Mouse (Mus musculus): ENCODE results near the gene Creb3l2. TPM values are rescaled to one million over a fixed set of nuclear protein-coding genes. Genes with fewer than 3 reads are reported as not detected.
A peak's percentile ranks its signal among the peaks of the same experiment; 100 is the strongest.
"Not testable (repeated sequence)": the region's sequence is repeated elsewhere in the genome, so short reads cannot be mapped to it uniquely, and the experiment has no call there.

Creb3l2 gene
- polyA plus RNA-seq, 1 experiment from 2014 or later, result 4.1 TPM

- H3K4me3 ChIP-seq, result peak overlapping the region; percentile 36
- H3K27me3 ChIP-seq; H3K36me3 ChIP-seq; H3K9me3 ChIP-seq; H3K4me1 ChIP-seq (replicated peaks); H3K9ac ChIP-seq; H3K27ac ChIP-seq: not testable (repeated sequence)
- under 1% methylated on average over 7 of the region's 25 CpGs for WGBS
- peak overlapping the region; percentile 53 for H3K4me2 ChIP-seq
- ATAC-seq (ENCODE audit: low FRiP score), result peak; percentile 97
Observed at GRCm38 (mm10) chr6:37463517-37464482, 21.9 kb upstream of the Creb3l2 start.

- Histone ChIP-seq H3K9me3 (no peaks in the 10 kb centered on the region), H3K27ac (no peak overlapping the region), H3K27me3 (no peaks in the 10 kb centered on the region), H3K4me2 (no peak overlapping the region), H3K9ac (no peak overlapping the region), H3K4me3 (no peak overlapping the region), H3K36me3 (no peaks in the 10 kb centered on the region), H3K4me1 (replicated peaks) (0 out of 2 replicates have a peak, but pooled peaks cover 3% of the 10 kb centered on the region)
- 92% methylated on average over 6 of the region's 6 CpGs for WGBS
- ATAC-seq (ENCODE audit: low FRiP score), result no peak
Observed at GRCm38 (mm10) chr6:37460681-37461080, 18.7 kb upstream of the Creb3l2 start.

- WGBS, result 50% methylated on average over 9 of the region's 9 CpGs
- H3K36me3 ChIP-seq; H3K27me3 ChIP-seq; H3K27ac ChIP-seq; H3K4me1 ChIP-seq (replicated peaks); H3K9ac ChIP-seq; ATAC-seq (ENCODE audit: low FRiP score); H3K9me3 ChIP-seq; H3K4me2 ChIP-seq; H3K4me3 ChIP-seq: not testable (repeated sequence)
Observed at GRCm38 (mm10) chr6:37459656-37460055, 17.7 kb upstream of the Creb3l2 start.

DNA sequence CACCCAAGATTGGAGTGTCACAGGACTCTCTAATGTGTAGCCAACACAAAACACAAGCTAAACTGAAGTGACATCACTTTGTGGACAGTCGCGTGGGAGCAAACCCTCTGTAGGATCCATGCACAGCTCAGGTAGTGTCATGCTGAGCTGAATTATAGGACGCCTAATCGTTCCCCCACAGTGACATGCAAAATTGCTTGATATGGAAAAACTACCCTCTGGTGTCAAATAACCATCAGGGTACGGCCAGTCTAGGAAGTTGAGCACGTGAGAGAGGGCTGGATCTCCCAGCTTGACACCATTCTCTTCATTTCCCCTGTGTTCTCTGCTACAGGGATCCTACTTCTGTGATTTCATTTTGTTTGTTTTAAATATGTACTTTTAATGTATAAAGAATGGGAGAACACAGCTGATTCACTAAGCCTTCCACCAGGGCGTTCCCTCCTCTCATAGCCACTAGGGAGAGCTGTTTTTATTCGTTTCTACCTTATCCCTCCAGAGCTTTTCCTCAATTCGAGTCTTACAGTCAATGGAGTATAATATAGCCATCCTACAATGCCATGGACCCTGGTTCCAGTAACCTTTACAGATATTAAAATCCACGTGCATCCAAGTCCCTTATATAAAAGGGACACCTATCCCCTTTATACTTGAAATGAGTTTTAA is 16.2 kb upstream of the Creb3l2 start:
- no peak overlapping the region for H3K4me3 ChIP-seq
- WGBS, result 49% methylated on average over 10 of the region's 10 CpGs
- no peak for ATAC-seq (ENCODE audit: low FRiP score)

DNA sequence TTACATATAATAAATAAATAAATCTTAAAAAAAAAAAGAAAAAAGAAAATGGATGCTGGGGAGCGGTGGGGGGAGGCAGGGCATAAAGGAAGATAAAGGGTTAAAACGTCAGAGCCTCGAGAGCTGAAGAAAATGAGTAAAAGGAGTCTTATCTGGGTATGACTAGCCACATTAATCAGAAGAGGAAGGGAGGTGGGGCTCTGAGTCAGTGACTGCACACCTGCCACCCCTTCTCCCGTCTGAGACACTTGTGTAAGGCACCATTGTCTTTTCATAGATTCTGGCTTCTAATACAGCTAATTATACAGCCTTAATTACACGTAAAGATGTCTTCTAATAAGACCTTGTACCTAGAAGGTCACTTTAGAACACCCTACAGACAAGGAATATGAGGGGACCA is 13.6 kb upstream of the Creb3l2 start:
- no peak overlapping the region for H3K27ac ChIP-seq
- no peak for ATAC-seq (ENCODE audit: low FRiP score)
- no peaks in the 10 kb centered on the region for H3K4me1 ChIP-seq (replicated peaks)
- no peak overlapping the region for H3K4me2 ChIP-seq
- no peaks in the 10 kb centered on the region for H3K9me3 ChIP-seq
- no peaks in the 10 kb centered on the region for H3K27me3 ChIP-seq
- H3K4me3 ChIP-seq, result no peak overlapping the region
- no peaks in the 10 kb centered on the region for H3K36me3 ChIP-seq
- H3K9ac ChIP-seq, result no peak overlapping the region
- 72% methylated on average over 5 of the region's 5 CpGs for WGBS

More for the DNA sequence above, 16.2 kb upstream of the Creb3l2 start:
- H3K9ac ChIP-seq, result no peak overlapping the region
- no peaks in the 10 kb centered on the region for H3K4me1 ChIP-seq (replicated peaks)
- H3K36me3 ChIP-seq, result no peaks in the 10 kb centered on the region
- no peak overlapping the region for H3K4me2 ChIP-seq
- no peak overlapping the region for H3K27ac ChIP-seq
- no peaks in the 10 kb centered on the region for H3K9me3 ChIP-seq
- no peaks in the 10 kb centered on the region for H3K27me3 ChIP-seq

GRCm38 (mm10) chr6:37453047-37453446 is 11.1 kb upstream of the Creb3l2 start:
- Histone ChIP-seq H3K27me3 (no peaks in the 10 kb centered on the region), H3K9ac (no peak overlapping the region), H3K9me3 (no peaks in the 10 kb centered on the region), H3K4me3 (no peak overlapping the region), H3K4me2 (no peak overlapping the region), H3K27ac (no peak overlapping the region), H3K4me1 (replicated peaks) (no peaks in the 10 kb centered on the region), H3K36me3 (no peaks in the 10 kb centered on the region)
- WGBS, result 83% methylated on average over 4 of the region's 4 CpGs
- ATAC-seq (ENCODE audit: low FRiP score), result no peak

GRCm38 (mm10) chr6:37451664-37452063 is 9.7 kb upstream of the Creb3l2 start:
- H3K4me2 ChIP-seq, result no peak overlapping the region
- no peaks in the 10 kb centered on the region for H3K9me3 ChIP-seq
- H3K4me1 ChIP-seq (replicated peaks), result no peaks in the 10 kb centered on the region
- H3K27ac ChIP-seq, result no peak overlapping the region
- 62% methylated on average over 4 of the region's 4 CpGs for WGBS
- H3K4me3 ChIP-seq, result no peak overlapping the region
- H3K9ac ChIP-seq, result no peak overlapping the region
- no peaks in the 10 kb centered on the region for H3K27me3 ChIP-seq
- no peaks in the 10 kb centered on the region for H3K36me3 ChIP-seq
- no peak for ATAC-seq (ENCODE audit: low FRiP score)

- ATAC-seq (ENCODE audit: low FRiP score), result peak; percentile 80
- 26% methylated on average over 10 of the region's 10 CpGs for whole genome bisulfite sequencing
Observed at GRCm38 (mm10) chr6:37447704-37448466, 5.9 kb upstream of the Creb3l2 start.

GRCm38 (mm10) chr6:37442781-37443180 is 835 bp upstream of the Creb3l2 start:
- Histone ChIP-seq H3K27ac (no peak overlapping the region), H3K27me3 (peaks cover 11% of the 10 kb centered on the region; the same call in 1 of the 2 replicates), H3K4me1 (replicated peaks) (peaks cover 14% of the 10 kb centered on the region), H3K4me3 (peak overlapping the region; percentile 77), H3K4me2 (peak overlapping the region; percentile 88), H3K9ac (peak overlapping the region; percentile 61), H3K9me3 (no peaks in the 10 kb centered on the region), H3K36me3 (no peaks in the 10 kb centered on the region)
- ATAC-seq (ENCODE audit: low FRiP score), result peak; percentile 11; the same call in 1 of the 2 replicates
- 48% methylated on average over 4 of the region's 4 CpGs for WGBS

More at GRCm38 (mm10) chr6:37447704-37448466, 5.9 kb upstream of the Creb3l2 start:
- no peak overlapping the region for H3K9ac ChIP-seq
- H3K27ac ChIP-seq, result no peak overlapping the region
- H3K4me3 ChIP-seq, result no peak overlapping the region
- no peak overlapping the region for H3K4me2 ChIP-seq
- no peaks in the 10 kb centered on the region for H3K9me3 ChIP-seq
- H3K4me1 ChIP-seq (replicated peaks), result peaks cover 1% of the 10 kb centered on the region; the same call in 1 of the 2 replicates
- H3K36me3 ChIP-seq, result no peaks in the 10 kb centered on the region
- no peaks in the 10 kb centered on the region for H3K27me3 ChIP-seq

- Histone ChIP-seq H3K4me2 (peak overlapping the region; percentile 88), H3K4me1 (replicated peaks) (peaks cover 14% of the 10 kb centered on the region), H3K36me3 (no peaks in the 10 kb centered on the region), H3K27ac (peak overlapping the region; percentile 78), H3K9me3 (no peaks in the 10 kb centered on the region), H3K4me3 (peak overlapping the region; percentile 77), H3K27me3 (peaks cover 11% of the 10 kb centered on the region; the same call in 1 of the 2 replicates), H3K9ac (peak overlapping the region; percentile 75)
- ATAC-seq (ENCODE audit: low FRiP score), result peak; percentile 65
- 1% methylated on average over 40 of the region's 40 CpGs for WGBS
Observed at GRCm38 (mm10) chr6:37441251-37442011, 515 bp downstream of the Creb3l2 start.

DNA sequence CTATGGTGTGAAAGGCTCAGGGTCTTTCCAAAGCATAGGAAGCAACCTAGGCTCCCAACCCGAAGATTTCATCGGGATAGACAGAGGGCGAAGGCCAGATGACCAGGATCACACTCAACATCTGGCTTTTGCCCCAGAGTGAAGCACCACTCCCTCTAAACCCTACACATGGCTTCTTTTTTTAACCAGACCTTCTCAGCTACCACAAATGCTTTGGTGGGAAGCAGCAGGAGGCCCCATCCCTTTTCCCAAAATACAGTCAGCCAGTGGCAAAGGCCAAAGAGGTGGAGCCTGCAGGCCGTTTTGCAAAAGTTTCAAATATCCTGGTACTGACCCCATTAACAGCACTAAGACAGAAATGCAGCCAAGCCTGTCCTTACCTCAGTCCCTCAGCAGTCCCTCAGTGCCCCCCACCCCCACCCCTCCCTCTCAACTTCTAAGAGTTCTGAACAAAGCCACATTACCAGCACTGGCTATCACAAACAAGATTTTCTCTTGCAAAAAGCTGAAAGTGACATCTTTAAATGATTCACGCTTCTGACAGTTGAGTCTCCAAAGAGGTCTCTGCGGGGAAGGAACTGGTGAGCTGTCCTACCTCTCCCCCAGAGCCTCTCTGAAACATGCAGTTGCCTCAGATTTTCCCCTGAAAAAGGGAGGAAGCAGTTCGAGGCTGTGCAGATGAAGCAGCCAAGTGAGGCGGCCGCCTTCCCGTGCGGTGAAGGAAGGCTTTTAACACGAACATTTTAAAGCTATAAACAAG is 1.3 kb downstream of the Creb3l2 start:
- no peak for ATAC-seq (ENCODE audit: low FRiP score)
- Histone ChIP-seq H3K4me3 (peak overlapping the region; percentile 77), H3K9ac (peak overlapping the region; percentile 75), H3K9me3 (no peaks in the 10 kb centered on the region), H3K27me3 (peaks cover 11% of the 10 kb centered on the region; the same call in 1 of the 2 replicates), H3K4me2 (peak overlapping the region; percentile 88), H3K4me1 (replicated peaks) (peaks cover 14% of the 10 kb centered on the region), H3K36me3 (no peaks in the 10 kb centered on the region), H3K27ac (peak overlapping the region; percentile 35; the same call in 1 of the 2 replicates)
- 15% methylated on average over 12 of the region's 12 CpGs for WGBS
